Mouse (Mus musculus) B cell, adult 2 months (primary cell): ENCODE results near the gene Efcab6.
A peak's percentile ranks its signal among the peaks of the same experiment; 100 is the strongest.

ENCODE experiments used
- DNase-seq, 2 experiments: peaks; one replicate each; pipeline ENCODE4 v3.0.0; 2022

Gene Efcab6

DNA sequence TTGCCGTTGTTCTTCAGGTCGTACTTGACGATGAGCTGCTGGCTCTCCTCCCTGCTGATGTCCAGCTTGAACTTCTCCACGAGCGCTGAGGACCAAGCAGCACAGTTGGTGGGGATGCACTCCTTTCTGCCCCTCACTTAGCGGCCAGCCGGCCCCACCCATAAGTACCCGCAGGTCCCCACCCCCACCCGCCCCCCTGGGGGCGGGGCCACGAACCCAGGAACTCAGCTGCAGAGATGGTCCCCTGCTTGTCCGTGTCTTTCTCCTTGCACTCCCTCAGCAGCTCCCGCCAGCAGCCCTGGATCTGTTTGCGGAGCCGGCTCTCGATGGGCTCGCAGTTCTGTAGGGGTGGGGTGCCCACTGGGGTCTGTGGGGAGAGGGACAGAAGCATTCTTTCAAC, 194.2 kb downstream of the Efcab6 start:
- no peak for DNase-seq

DNA sequence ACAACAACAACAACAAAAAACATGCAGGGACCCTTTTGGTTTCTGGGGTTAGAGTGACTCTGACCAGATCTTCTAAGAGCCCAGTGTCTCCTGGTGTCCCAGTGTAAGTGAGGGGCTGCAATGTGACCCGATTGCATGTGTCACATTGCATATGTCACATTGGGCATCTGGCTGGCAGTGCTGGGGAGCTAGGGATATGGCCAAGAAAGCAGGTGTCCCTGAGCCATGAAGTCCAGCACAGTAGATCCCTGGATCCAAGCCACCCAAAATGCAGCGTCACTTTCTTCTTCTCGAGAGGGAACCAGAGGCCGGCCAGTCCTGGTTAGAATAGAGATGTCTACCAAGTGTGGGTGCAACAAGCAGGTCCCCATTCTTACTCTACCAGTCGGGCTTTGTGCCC, 199.6 kb downstream of the Efcab6 start:
- no peak for DNase-seq

DNA sequence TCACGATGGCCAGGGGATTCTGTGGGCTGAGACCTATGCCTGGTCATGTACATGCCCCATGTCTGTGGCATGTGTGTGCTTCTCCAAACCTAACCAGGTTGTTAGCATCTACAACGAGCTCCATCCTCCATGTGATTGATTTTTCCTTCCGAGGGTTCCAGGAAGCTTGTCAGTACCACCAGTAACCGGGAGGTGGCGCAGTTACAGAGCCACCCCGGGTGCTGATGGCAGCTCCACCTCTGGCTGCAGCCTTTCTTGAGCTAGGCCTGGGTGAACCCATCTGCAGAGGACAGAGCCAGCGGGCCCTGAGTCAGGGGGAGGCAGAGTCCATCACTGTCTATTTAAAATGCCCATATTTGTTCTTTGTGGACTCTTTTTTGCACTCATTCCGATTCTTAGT, 208.1 kb downstream of the Efcab6 start:
- peak; percentile 35 to 39 for DNase-seq

DNA sequence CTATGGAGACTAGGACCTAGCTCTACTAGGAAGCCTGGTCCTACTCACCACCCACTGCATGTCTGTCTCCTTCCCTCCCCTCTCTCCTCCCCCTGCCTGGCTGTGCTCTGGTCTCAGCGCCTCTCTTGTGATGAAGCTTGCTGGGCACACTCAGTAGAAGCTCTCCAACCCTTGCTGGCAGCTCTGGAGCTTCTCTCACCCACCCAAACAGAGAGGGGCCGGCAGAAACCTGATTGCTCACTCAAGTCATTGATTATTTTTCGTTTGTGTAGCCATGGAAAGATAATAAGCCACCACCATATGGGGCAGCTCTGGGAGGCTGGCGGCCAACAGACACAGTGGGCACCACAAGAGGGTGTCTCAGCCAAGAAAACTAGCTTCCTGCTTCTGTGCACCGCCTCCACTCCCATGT, 211.8 kb downstream of the Efcab6 start:
- no peak for DNase-seq

DNA sequence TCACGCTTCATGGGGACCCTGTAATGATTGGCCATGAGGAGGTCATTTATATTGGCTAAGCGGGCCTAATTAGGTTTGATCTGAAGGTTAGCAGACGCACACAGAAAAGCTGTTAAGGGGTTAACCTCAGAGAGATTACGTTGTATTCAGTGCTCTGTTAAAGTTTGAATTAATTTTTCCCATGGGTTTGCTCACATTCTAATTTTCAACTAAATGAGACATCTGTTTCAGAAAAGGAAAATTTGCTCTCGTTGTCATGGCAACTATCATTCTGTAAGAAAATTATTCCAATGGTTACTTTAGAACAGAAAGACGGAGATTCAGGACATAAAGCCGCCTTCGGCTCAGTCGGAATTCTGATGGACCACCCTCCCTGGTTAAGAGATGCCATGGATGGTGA, 217.0 kb downstream of the Efcab6 start:
- no peak for DNase-seq

DNA sequence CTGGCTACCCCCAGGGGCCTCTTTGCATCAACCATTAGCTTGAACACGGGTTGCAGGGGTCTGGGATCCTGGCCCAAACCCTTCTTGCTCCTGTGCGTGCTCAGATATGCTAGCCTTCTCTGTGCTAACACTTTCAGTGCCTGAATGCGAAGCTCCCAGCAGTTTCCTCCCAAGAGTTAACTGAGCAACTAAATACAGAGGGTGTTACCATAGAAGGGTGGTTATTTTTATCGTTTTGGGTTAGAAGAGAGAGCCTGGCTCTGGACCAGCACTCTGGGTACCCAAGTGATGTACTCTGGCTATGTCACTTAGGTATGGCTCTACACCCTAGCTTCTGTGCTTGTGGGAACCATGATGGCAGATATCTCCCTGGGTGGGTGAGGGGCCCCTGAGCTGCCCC, 217.7 kb downstream of the Efcab6 start:
- no peak for DNase-seq

DNA sequence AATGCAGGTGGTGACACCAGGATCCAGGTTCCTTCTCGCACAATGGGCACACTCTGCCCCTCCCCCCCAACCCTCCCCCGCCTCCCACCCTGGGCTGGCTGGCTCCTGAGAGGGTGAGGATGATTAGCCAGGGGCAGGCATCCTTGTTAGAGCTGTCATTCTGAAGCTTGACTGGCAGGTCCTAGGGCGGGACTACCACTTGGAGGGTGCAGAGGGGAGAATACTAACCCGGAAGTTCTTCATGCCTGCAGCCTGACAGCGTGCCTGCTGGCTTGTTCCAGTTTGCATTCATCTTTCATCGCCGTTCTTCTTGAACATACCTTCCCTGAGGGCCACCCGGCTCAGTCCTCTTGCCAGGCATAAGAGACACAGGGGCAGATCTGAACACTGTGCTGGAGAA, 218.6 kb downstream of the Efcab6 start:
- no peak for DNase-seq

DNA sequence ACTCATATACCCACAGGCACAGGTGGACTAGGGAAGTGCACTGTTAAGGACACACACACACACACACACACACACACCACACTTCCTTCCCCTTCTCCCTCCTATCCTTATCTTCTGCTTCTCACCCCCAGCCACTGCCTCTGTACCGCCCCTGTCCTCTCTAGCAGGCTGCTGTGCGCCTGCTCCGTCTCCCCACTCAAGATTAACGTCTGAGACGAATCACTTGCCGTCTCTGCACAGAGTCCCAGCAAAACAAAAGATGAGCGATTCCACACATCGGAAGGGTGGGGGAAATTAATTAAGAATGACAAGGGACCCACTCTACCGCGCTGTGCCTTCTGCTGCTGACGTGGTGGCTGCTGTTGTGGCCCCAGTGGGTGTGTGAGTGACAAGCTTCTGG, 219.4 kb downstream of the Efcab6 start:
- DNase-seq: no peak

DNA sequence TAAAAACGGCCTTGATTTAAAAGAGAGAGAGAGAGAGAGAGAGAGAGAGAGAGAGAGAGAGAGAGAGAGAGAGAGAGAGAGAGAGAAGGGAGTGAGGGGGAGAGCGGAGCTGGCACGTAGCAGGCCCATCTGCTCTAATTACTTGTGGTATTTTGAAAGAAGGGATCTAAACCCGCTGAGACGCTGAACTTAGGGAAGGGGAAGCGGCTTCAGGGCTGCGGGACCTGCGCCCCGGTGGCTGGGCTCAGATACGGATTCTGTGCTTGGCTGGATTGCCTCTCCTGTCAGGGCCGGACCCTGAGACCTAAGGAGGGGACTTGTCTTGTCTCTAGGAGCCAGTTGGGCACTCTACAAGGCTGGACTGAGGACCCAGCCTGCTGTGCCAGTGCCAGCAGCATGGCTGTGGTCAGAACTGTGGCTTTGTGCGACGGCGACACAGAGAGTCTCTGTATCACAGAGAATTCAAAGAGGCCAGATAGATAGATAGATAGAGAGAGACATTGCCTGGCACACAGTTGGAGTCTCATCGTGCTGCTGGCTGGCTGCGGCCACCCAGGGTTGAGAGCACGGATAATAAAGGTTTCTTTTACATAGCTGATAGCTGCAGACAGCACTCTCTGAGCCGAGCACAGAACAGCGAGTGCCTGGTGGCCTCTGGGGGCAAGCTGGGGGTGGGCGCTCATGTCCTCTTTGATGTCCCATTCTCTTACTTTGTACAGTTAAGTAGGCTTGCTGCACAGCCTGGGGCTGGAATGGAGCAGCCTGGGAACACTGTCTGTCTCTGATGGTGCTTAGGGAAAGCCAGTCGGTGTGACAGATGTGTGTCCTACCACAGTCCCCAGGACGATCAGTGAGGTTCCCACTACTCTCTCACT, 222.0 kb downstream of the Efcab6 start:
- no peak for DNase-seq

DNA sequence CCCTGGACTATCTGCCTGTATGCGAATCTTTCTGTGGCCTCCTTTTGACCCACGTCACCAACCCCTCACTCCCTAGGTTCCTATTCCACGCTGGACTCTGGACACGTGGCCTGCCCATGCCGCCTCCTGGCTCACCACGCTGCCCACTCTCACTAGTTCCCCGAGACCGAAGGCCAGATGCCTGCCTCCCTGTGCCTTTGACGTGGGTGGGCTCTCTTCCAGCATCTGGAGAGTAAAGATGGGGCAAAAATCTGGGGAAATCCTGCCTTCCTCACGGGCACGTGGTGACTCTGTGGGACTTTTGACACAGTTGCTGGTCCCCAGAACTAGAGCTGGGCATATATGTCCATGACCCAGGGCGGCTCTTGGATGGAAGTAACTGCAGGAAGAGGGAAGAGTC, 222.8 kb downstream of the Efcab6 start:
- no peak for DNase-seq

DNA sequence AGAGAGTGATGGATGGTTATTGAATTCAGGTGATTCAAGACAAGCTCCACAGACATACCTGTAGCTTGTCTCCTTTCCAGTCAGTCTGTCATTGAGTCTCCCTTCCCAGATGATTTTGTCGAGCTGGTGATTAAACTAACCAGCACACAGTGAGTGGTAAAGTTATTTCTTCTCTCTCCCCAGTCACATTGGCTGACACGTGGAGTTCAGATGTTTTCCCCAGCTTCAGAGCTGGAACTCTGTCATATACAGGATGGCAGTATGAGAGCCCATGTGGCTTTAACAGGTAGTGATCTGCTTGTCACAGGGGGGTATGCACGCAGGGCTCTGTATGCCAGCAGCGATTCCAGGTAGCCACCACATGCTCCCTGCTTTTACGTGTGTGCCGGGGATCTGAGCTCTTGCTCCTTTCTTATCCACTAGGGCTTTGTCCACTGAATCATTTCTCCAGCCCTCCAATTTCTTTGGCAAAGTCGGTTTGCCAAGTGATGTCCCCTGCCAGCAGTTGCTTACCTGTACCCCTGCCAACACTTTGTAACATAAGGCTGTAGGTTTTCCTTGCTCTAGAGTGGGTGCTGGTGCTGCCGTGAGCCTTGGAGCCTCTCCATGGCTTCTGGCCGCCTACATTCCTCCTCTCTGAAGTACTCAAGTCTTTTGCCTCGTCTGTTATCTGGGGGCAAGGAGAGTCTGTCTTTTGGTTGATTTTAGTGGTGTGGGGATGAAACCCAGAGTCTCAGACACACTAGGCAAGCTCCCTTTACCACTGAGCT, 224.0 kb downstream of the Efcab6 start:
- no peak for DNase-seq

DNA sequence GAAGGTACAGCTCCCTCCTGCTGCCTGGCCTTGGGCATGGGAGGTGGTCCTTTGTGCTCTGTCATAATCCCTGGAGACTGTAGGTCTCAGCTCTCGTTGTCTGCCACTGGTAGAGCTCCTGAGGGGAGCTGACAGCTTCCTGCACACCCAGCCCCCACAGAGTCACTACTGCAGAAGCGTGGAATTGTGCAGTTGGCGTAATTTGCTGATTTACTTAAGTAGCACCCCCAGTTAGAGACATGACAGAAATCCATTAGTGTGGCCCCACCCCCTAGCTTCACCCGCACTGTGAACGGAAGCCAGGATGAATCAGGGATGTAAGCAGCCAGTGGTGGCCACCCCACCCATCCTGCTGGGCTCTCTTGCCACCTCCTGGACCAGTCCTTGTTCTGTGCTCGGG, 232.9 kb downstream of the Efcab6 start:
- no peak for DNase-seq

DNA sequence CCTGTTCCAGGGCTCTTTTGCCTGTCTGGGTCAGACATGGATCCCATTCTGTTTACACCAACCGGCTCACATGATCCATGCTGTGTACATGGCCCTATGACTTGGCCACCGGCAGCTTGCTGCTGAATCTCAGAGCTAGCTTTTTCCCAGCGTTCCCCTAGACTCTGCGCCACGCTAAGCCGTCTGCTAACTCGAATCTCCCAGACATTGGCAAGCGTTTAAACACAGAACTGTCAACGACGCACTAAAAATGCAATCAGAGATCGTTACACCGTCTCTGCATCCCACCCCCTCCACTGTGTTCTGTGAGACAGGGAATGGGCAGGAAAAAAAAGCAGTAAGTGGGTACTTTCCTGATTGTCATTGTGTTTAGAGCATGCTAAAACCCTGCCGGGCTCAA, 236.0 kb downstream of the Efcab6 start:
- no peak for DNase-seq

DNA sequence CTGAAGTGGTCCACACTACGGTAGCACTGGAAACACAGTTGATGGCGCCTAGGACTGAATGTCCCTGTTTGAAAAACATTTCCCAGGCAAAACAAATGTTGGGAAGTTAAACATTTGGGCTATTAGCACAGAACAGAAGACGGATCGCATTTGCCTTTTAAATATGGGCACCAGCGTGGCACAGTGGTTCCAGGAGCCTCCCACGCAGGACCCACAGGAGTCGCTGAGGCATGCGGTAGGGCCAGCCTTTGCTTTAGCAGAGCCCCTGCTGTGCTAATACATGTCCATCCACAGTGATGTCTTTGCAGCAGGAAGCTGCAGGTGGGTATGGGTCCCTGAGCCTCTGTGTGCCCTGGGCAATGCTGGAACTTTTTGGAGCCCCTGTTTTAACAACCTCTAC, 237.2 kb downstream of the Efcab6 start:
- no peak for DNase-seq
